Mouse (Mus musculus): ENCODE results near the gene Atp6v1g1.
A peak's percentile ranks its signal among the peaks of the same experiment; 100 is the strongest.

Atp6v1g1 gene

DNA sequence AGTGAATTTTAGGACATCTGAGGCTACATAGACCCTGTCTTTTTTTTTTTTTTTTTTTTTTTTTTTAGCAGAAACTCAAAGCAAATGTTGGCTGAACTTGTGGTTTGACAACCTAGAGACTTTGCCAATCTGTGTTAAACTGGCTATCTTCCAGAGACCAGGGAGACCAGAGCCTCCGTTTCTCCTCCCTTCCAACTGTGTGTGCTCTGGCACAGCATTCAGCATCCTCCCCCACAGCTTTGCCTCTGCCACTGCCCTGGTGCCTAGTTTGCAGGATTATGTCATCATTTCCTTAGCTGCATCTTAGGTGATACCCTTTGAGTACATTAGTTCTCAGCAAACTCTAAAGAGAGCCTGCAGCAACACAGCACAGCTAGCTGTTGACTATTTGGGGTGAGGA is 3.2 kb downstream of the Atp6v1g1 start:
- no peak for DNase-seq

DNA sequence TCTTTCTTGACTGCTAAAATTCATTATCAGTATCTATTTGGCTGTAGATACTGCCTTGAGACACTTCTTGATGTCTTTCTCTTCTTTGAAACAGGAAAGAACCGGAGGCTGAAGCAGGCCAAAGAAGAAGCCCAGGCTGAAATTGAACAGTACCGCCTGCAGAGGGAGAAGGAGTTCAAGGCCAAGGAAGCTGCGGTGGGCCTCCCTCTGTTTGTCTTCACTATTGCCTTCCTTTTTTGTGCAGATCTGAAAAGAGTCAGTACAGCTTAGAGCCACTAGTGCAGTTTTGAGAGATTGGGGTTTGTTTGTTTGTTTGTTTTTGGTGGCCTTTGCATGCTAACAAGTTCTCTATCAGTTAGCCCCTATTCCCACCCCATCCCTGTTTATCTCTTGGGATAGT is 3.9 kb downstream of the Atp6v1g1 start:
- DNase-seq: no peak

DNA sequence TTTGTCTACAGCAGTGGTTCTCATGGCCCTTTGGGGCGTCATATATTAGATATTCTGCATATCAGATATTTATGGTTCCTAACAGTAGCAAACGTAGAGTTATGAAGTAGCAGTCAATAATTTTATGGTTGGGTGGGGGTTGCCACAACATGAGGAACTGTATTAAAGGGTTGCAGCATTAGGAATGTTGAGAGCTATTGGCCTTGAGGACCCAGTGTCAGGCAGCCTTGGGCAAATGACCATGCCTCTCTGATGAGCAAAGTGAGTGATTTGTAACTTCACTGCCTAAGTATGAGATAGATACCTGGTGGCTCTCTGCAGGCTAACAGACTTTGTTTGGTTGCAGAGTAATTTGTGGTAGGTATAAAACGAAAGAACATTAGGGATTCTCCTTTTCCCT is 6.3 kb downstream of the Atp6v1g1 start:
- DNase-seq: no peak

DNA sequence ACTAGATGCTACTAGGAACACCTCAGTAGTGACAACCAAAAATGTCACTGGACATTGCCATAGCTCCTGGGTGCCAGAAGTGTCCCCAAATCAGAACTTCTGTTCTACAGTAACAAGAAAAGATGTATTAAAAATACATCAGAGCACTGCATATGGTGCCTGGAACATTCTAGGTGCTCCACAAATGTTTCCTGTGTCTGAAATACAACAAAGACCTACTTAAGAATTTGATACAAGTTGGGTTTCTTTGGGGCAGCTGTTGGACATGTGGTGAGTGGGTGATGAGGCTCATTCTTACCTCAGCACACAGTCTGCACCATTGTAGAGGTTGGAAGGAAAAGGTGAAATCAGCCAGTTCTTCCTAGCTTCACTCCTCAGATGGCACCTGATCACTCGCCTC is 8.3 kb downstream of the Atp6v1g1 start:
- DNase-seq: no peak

DNA sequence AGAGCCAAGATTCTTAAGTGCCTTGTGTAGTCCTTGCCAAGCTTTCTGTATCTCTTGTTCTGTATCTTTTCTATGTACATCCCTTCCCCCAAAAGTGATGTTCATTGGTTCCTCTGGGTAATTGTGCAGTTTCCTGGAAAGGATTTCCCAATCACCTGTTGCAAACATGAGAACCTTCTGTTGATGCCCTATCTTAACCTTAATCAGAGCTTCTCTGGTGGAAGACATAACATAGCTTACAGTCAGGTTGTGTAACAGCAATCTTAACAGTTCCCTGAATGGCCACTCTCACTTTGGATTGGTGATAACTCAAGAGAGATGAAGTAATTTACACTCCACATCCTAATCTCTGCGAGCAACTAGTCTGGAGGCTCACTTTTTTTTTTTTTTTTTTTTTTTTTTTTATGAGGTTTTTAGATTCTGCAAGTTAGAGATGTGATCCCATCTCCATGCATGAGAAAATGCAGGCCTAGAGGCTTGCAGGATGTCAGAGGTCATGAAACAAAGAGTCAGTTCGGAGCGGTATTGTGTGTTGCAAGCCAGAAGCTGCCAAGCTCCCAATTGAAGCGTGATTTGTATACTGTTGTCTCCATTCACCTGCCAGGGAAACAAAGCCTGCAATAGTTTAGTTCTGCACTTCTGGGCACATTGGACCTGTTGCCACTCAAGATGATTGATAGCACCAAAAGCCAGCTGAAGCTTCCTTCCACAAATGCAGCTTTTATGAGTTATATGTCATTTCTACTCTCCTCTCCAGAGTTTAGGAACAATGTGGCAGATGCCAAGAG is 9.4 kb downstream of the Atp6v1g1 start:
- DNase-seq: no peak

DNA sequence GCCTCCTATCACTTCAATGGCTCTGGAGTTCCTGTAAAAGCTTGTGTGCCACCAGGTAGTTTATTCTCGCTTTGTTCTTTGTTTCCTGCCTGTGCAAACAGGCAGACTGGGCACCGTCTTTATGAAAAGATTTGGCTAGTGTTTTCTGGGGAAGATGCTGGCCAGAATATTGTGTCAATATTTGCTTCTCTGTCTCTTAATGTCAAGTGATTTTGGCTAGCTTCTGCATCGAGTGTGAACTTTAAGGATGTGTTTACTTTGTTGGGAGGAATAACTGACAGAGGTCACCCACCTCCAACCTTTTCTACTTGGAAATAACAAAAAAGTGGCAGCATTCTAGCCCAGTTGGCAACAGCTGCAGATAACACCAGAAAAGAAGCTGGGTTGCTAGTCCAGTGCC is 10.0 kb downstream of the Atp6v1g1 start:
- DNase-seq: no peak

DNA sequence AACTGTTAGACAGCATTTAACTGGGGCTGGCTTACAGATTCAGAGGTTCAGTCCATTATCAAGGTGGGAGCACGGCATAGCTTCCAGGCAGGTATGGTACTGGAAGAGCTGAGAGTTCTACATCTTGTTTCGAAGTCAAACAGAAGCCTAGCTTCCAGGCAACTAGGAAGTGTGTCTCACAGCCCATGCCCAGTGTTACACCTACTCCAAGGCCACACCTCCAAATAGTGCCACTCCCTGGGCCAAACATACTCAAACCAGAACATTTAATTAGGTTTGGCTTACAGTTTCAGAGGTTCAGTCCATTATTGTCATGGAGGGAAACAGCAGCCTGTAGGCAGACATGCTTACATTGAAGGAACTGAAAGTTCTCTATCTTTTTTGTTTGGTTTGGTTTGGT is 10.5 kb downstream of the Atp6v1g1 start:
- no peak for DNase-seq

DNA sequence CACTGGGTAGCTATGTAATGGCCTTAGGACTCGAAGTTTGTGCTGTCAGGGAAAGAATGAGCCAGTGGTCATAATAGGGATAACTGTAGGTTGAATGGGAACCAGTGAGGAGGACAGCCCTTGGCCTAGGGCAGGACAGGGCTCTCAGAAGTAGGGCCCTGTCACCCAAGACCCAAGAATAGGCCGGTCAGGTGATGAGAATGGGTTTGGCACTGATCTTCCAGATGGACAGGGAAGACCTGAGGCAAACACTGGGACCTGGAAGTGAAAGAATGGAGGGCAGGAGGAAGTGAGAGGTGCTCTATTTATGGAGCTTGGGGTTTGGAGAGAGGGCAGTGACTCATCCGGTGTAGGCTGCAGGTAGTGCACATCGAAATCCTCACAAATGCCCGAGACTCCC is 12.1 kb downstream of the Atp6v1g1 start:
- DNase-seq: no peak

DNA sequence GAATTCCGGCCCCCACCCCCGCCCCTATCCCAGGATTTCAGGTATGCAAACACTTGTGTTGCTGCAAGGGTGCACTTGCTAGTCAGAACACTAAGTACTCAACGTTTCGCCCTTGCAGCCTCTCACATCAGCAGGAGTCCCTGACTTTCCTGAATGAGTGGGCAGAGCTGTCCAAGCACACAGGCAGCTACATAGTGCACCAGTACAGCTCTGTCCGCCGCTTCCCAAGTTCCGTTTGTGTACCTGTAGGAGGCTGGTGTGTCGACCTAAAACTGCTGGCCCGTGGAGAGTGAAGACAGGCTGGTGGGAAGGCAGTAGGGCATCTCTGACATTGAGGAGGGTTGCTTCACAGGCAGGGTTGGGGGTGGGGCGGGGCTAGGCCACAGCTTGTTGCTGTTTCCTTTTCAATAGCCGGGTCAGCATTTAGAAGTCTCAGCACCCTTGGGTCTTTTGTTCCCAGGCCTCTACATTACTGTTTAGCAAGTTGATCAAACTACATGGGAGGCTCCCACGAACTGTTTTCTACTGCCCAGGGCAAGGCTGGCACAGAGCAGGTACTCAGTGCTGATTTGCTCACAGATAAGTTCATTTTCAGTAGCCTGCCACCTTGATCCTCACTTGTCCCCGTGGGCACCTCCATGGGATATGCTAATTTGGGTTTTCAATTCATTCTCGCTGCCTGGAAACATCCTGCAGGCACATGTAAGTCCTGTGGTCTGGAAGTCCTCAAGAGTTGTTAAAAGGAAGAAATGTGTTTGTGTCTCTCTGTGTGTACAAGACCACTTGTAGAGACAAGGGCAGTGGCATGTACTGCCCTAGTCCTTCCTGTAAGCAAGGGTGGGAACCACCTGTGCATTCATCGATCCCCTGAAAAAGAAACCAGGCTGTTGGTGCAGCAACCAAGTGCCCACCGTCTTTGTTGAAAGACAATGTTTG is 12.8 kb downstream of the Atp6v1g1 start:
- no peak for DNase-seq

DNA sequence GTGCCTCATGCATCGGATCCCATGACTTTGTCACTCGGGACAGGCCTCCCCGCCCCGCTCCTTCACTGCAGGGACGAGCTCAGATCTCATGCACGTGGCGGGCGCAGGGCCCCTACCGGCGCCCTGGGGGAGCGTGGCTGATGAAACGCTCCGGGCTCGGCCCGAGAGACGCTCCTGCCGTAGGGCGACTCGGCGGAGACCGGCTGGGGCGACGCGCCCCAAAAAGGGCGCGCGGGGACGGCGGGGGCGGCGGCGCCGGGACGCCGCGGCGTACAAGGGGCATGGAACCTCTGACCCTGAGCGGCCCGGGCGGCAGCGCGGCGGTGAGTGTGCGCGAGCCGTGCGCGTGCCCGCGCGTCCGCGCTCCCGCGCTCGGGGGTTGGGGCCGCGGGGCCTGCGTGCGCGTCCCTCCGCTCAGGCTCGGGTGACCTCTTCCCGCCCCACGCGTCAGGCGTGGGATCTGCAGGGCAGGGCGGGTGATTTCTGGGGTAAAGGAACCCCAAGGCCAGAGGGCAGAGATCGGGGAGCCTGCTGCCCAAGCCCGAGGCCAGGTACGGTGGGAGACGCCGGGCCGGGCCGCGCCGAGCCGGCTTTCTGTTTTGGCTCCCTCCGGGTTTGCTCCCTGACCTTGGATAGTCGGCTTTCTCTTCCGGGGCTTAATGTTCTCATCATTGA is 14.0 kb downstream of the Atp6v1g1 start, which contains the start of gene Tmem268:
Gene Tmem268 (plus strand): TSS at position 375 of the 675 bp plus-strand sequence.
- peak; percentile 74 to 89 for DNase-seq

DNA sequence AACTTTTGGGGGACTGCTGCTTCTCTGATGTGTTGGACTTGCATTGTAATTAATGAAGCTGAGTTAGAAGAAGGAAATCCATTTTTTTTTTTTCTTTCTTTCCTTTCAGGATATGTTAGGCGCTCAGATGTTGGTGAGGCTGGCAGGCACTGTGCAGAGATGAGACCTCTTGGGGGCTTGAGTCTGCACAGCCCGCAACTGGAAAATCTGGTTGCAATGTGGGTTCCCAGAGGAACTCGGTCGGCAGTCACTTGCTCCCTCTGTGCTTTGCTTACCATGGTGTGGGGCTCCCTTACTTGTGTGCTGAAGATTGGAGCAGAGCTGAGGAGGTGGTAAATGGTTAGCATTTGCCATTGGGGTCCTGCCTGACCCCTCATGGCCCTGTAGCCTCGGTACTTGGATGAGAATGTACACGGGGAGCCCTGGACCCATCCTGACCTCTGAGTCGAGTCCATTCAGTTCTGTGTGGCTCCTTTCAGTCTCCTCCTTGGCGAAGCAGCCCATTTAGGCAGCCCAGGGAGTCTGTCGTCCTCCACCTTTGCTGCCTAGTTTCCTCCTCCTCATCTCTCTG is 14.6 kb downstream of the Atp6v1g1 start:
- DNase-seq: peak in 1 of 2 experiments; percentile 36

DNA sequence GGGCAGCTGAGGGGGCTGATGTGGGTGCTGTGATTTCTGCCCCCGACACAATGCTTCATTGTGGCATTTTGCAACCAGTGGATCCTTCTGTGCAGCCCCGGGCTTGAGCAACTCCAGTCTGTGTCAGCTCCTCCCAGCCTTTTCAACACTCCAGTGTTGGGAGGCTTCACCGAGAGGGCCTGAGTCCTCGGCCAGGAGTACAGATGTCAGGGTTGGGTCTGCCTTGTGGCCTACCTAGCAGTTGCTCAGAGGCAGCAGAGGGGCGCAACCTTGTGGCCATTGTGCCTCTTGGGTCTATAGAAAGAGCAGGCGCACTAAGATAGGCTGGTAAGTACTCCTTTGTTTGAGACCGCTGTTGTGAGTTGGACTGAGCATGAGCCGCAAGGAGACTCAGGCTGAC is 15.5 kb downstream of the Atp6v1g1 start:
- peak in 1 of 2 experiments; percentile 22 for DNase-seq

DNA sequence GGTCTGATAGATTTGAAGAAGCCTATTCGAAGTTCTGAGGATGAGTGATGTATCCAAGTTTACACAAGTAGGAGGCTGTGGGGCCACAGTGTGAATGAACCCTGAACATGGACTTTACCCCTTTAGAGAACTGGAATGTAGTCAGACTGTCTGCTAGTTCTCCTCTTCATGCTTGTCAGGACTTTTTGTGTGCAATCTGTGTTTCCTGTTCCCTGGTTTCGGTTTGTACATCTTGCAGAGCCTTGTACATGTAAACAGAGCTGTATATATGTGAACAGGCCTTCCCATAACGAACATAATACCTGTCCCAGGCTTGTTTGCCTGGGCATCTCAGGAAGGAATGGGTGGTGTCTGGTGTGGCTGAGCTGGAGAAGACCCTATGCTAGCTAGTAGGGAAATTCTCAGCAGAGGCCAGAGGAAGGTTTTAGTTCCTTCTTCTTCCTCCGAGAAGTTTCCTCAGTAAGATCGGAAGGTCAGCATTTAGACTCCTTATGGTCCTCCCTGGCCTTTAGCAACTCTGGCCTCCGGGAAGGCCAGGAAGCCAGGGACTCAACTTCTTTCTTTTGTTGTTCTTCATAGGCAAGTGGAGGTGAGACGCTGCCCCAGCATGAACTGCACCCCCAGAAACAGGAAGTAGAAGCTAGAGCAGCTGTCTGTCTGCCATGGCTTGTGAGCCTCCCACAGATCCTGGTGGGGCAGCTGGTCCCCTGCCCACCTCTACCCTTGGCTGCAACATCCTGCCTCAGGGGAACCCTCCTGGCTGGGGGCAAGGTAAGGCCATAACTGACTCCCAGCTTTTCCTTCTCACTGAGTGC is 17.5 kb downstream of the Atp6v1g1 start:
- no peak for DNase-seq

DNA sequence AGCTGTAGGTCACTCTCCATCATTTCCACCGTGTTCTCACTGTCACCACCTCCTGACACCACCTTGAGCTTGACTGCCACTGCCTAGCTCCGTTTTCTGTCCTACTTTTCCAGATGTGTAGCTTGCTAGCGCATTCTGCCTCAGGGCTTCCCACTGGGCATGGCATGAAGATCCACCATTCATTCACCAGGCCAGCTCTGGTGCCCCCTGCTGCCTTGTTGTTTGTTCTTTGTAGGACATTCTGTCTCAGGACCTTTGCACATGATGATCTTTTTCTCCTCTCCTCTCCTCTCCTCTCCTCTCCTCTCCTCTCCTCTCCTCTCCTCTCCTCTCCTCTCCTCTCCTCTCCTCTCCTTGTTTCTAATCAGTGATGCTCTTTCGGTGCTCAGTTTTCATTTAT is 18.2 kb downstream of the Atp6v1g1 start:
- DNase-seq: no peak

DNA sequence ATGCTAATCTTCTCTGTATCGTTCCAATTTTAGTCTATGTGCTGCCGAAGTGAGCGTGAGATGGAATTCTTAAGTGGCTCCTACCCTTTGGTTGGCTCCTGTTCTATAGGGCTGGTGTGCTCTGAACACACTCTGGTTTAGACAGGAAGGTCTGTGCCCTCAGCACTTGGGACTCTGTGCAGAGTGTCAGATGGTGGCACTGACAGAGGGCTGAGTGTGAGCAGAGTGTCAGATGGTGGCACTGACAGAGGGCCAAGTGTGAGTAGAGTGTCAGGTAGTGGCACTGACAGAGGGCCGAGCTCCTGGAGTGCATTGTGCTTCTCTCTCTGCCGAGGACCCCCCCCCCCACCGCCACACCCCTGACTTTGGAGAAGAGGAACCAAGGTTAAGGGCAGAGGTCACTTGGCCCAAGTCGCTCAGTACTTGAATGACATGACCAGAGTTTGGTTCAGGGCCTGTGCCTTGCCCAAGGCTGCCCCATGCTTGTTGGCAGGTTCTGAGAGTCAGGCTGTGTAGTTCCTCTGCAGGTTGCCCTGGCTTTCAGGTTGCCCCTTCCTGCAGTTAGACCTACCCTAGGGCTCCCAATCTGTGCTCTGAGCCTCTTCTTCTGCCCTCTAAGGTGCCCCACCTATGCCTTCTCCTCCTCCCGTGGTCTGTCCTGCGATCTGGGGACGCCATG is 23.3 kb downstream of the Atp6v1g1 start:
- no peak for DNase-seq

DNA sequence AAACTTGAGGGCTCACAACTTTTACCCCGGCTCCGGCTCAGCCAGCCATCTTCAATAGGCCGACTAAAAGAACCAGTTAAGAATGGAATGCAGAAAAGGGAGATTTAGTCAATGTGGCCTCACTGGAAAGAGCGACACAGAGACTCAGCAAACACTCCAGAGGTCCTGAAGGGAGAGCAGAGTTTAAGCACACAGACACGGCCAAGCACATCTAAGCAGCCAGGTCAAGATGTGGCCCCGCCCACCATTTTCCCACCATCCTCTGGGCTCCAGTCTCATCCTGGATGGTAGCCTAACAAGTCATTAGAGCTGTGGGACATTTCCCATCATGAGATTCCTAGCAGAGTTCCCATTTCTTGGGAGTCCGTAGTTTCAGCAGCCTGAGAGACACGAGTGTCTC is 24.8 kb downstream of the Atp6v1g1 start:
- no peak for DNase-seq

DNA sequence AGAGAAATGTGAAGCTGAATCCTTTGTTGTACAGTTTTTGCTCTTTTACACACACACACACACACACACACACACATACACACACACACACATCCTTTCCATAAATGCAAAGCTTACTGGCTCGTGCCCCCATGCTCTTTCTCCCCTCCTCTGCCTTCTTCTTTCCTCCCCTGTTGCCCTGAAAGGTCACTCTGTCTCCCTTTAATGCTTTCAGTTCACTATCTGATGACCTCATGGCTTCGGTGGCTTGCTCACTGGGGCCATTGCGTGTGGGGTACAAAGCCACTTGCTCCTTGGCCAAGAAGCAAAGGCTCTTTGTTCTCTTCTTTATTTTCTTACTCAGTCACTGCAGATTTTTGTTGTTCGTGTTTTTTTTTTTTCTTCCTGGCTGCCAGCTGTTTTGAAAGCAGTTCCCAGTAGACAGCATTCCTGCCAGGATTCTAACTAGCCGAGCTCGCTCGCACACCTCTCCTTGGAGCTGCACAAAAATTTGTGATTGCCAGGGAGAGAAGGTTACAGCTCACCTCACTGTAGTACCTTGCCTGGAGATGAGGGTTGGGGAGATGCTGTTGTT is 25.7 kb downstream of the Atp6v1g1 start:
- DNase-seq: no peak

DNA sequence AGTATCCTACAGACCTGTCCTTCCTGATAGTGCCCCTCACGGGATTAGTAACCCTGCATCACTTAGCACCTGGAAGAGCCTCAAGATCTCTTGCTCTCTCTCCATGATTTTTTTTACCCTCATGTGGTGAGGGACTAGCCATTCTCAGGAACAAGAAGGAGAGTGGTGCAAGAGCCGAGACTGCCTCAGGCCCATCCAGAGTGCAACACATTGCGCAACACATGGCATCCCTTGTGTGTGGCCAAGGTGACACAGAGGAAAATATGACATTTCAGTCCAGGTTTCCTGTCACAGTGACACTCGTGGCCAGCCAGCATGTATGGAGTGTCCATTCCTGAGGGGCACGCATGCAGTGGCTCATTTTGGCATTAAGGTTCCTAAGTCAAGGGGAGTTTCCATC is 28.0 kb downstream of the Atp6v1g1 start:
- DNase-seq: no peak

DNA sequence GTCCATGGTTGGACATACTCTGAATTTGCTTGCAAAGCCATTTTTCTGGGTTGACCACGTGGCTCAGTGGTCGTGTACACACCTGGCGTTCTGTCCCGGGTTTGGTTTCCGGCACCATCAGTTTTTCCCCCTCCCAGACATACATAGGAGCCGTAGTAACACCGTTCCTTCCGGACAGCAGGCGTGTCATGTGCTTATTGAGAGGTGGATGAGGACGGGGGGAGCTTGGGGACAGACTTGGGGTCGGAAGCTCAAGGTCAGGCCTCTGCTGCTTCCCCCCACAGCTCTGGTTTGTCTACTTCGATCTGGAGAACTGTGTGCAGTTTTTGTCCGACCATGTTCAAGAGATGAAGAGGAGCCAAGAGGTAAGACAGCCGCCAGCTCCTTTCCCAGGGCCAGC is 35.1 kb downstream of the Atp6v1g1 start:
- no peak for DNase-seq

DNA sequence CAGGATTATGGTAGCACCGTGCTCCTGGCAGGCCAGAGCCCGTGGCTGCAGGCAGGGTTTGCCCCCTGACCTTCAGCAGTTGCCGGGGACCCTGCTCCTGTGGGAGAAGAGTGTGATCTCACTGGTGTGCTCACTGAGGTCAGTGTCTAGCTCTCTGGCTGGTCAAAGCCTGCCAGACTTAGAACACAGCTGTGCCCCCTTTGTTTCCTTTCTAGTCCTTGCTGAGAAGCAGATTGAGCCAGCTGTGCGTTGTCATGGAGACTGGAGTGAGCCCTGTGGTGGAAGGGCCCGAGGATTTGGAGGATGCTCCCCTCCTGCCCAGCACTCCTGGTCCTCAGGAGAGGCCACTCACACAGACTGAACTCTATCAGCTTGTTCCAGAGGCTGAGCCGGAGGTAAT is 35.5 kb downstream of the Atp6v1g1 start:
- no peak for DNase-seq

DNA sequence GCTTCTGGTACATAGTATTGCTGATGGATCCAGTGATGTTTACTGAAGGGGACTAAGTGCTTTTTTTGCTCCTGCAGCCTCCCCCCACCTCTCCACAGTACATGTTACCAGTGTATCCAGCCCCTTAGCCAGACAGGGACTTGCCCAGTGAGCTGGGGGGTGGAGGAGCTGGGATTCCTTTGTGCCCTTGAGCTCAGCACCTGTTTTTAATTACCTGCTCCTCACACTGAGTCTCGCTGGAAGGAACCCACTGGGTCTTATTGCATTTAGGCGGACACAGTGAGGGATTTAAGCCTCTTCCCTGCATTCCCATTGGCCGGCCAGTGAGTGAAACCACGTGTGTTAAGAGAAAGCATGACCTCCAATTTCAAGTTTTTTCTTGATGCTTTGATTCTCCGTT is 38.0 kb downstream of the Atp6v1g1 start:
- DNase-seq: no peak
